Mouse (Mus musculus) embryonic facial prominence, embryonic 10.5 days (tissue): ENCODE measurements at regions not wholly inside any gene's neighbourhood (a gene's known extent, or its start where the extent isn't known, plus 50 kb on each side); places are given as distances from the start of the nearest gene placed in this dataset.
A peak's percentile ranks its signal among the peaks of the same experiment; 100 is the strongest.

Experiments
- DNase-seq: peaks from one replicate; pipeline ENCODE4 v3.0.0-alpha.2; 2017; ENCODE audit warnings: low spot score
- H3K27ac ChIP-seq: fragments of 300-500 bp; sonication (generic); replicated peaks from 2 replicates; pipeline ENCODE4 v1.5.1; 2016; ENCODE audit warnings: mild to moderate bottlenecking
- H3K27me3 ChIP-seq: fragments of 300-500 bp; sonication (generic); replicated peaks from 2 replicates; pipeline ENCODE4 v1.6.1; 2016; ENCODE audit warnings: low read depth, mild to moderate bottlenecking; ENCODE audit not compliant: poor library complexity, severe bottlenecking
- H3K36me3 ChIP-seq: fragments of 300-500 bp; sonication (generic); replicated peaks from 2 replicates; pipeline ENCODE4 v1.6.1; 2016; ENCODE audit warnings: mild to moderate bottlenecking, moderate library complexity
- H3K4me1 ChIP-seq: fragments of 300-500 bp; sonication (generic); 2 replicates; pipeline ENCODE4 v1.6.1; 2016
- H3K4me3 ChIP-seq: fragments of 300-500 bp; sonication (generic); 2 replicates; pipeline ENCODE4 v1.5.1; 2016; ENCODE audit warnings: mild to moderate bottlenecking, moderate library complexity
- H3K9me3 ChIP-seq: fragments of 300-500 bp; sonication (generic); 2 replicates; pipeline ENCODE4 v1.6.1; 2016; ENCODE audit warnings: mild to moderate bottlenecking
- WGBS: fragments of 180-500 bp; shearing (Covaris S2); methylation state at CpG from one replicate; pipeline ENCODE4 v1.1.7; 2016; 5-methylcytosine and 5-hydroxymethylcytosine counted together

- Histone ChIP-seq H3K27me3 (no peaks in the 10 kb centered on the region; the same call in 1 of the 2 replicates), H3K4me3 (no peak overlapping the region), H3K4me1 (no peaks in the 10 kb centered on the region; the same call in 1 of the 2 replicates), H3K9me3 (no peaks in the 10 kb centered on the region), H3K27ac (no peak overlapping the region), H3K36me3 (no peaks in the 10 kb centered on the region)
- DNase-seq: no peak
- WGBS: 93% methylated on average over 4 of the region's 4 CpGs
Measured at GRCm38 (mm10) chr7:115266141-115266540, 522.6 kb downstream of the Insc start.

- 46% methylated on average over 2 of the region's 2 CpGs for WGBS
- Histone ChIP-seq H3K27ac (no peak overlapping the region), H3K9me3 (no peaks in the 10 kb centered on the region), H3K4me3 (no peak overlapping the region), H3K27me3 (no peaks in the 10 kb centered on the region; the same call in 1 of the 2 replicates), H3K4me1 (peaks cover 9% of the 10 kb centered on the region; the same call in 1 of the 2 replicates), H3K36me3 (no peaks in the 10 kb centered on the region)
- no peak for DNase-seq
Measured at GRCm38 (mm10) chr7:115270803-115271202, 527.3 kb downstream of the Insc start.

DNA sequence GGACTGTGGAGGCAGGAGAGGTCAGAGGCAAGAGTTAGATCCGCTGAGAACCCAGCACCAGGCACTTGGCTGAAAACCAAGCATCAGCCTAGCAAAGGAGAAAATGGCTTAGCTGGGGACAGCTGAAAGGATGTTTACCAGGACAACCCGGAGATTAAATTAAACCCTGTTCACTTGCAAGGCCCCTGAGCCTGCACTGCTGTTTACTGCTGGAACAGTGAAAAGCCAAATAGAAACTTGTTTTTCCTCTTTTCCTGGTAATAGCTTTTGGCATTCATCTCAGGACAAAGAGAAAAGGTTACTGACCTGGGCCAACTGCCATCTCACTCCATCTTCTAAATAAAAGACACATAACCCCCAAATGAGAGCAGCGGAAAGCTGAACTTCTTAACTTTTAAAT lies 531.3 kb downstream of the Insc start:
- H3K4me3 ChIP-seq: no peak overlapping the region
- H3K4me1 ChIP-seq: peaks cover 9% of the 10 kb centered on the region; the same call in 1 of the 2 replicates
- H3K27ac ChIP-seq: no peak overlapping the region
- H3K9me3 ChIP-seq: no peaks in the 10 kb centered on the region
- 0 out of 2 replicates have a peak, but pooled peaks cover 3% of the 10 kb centered on the region for H3K27me3 ChIP-seq
- 53% methylated on average over 3 of the region's 3 CpGs for WGBS
- DNase-seq: no peak
- no peaks in the 10 kb centered on the region for H3K36me3 ChIP-seq

DNA sequence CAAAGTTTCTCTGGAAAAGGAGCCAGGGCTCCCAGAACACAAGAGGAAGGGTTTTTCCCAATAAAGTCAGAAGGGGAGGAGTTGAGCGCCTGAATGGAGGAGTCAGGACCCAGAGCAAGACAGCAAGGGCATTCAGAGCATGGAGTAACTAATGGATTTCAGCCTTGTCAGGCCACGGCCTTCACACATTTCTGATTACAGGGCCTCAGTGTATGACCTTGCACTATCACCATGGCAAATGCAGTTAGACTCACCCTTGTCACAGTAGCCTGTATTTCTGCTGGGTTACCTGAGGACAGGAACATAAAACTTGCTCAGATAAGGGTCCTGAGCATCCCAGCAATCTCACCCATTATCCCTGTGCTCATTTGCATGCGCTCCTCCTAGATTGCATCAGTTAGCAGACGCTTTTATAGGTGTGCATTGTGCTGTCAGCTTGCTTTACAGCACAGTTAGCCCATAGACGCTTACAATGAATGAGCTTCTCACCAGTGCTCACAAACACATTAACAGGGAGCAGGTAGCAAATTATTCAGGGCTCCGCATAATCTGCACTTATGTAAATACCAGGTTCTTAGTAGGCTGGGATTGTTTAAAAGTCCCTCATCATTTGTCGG lies 547.4 kb downstream of the Insc start:
- H3K4me1 ChIP-seq: peaks cover 23% of the 10 kb centered on the region
- no peaks in the 10 kb centered on the region for H3K27me3 ChIP-seq
- no peak overlapping the region for H3K27ac ChIP-seq
- no peak overlapping the region for H3K4me3 ChIP-seq
- no peaks in the 10 kb centered on the region for H3K9me3 ChIP-seq
- WGBS: 64% methylated on average over 7 of the region's 7 CpGs
- DNase-seq: no peak
- H3K36me3 ChIP-seq: no peaks in the 10 kb centered on the region

- H3K36me3 ChIP-seq: no peaks in the 10 kb centered on the region
- H3K27ac ChIP-seq: no peak overlapping the region
- no peak overlapping the region for H3K4me3 ChIP-seq
- 71% methylated on average over 10 of the region's 10 CpGs for WGBS
- no peak for DNase-seq
- no peaks in the 10 kb centered on the region for H3K27me3 ChIP-seq
- peaks cover 23% of the 10 kb centered on the region for H3K4me1 ChIP-seq
- H3K9me3 ChIP-seq: no peaks in the 10 kb centered on the region
Measured at GRCm38 (mm10) chr7:115294655-115295230, 551.2 kb downstream of the Insc start.

DNA sequence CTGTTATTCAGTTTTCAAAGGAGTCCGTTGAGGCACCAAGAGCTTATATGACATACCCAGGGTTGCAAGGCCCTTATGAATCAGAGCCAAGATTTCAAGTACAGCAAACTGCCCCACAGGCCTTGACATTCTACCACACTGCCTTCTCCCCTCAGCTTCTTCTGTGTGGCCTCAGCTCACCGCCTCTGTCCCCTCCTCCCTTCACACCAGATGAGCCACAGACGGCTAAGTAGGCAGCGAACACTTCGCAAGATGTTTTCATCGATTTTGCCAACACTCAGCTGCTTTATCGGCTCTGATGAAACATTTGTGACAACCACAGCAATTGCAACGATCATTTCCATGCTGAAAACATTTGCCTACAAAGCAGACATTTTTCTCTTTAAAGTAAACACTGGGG lies 556.7 kb downstream of the Insc start:
- WGBS: 89% methylated on average over 8 of the region's 8 CpGs
- DNase-seq: no peak
- H3K4me3 ChIP-seq: no peak overlapping the region
- H3K36me3 ChIP-seq: no peaks in the 10 kb centered on the region
- H3K27me3 ChIP-seq: no peaks in the 10 kb centered on the region
- no peak overlapping the region for H3K27ac ChIP-seq
- no peaks in the 10 kb centered on the region for H3K9me3 ChIP-seq
- peaks cover 6% of the 10 kb centered on the region; the same call in 1 of the 2 replicates for H3K4me1 ChIP-seq

- Histone ChIP-seq H3K27me3 (no peaks in the 10 kb centered on the region), H3K4me3 (no peak overlapping the region), H3K9me3 (no peaks in the 10 kb centered on the region), H3K27ac (no peak overlapping the region), H3K36me3 (no peaks in the 10 kb centered on the region), H3K4me1 (peaks cover 18% of the 10 kb centered on the region)
- 86% methylated on average over 4 of the region's 4 CpGs for WGBS
- DNase-seq: no peak
Measured at GRCm38 (mm10) chr7:115308377-115308776, 564.9 kb downstream of the Insc start.

DNA sequence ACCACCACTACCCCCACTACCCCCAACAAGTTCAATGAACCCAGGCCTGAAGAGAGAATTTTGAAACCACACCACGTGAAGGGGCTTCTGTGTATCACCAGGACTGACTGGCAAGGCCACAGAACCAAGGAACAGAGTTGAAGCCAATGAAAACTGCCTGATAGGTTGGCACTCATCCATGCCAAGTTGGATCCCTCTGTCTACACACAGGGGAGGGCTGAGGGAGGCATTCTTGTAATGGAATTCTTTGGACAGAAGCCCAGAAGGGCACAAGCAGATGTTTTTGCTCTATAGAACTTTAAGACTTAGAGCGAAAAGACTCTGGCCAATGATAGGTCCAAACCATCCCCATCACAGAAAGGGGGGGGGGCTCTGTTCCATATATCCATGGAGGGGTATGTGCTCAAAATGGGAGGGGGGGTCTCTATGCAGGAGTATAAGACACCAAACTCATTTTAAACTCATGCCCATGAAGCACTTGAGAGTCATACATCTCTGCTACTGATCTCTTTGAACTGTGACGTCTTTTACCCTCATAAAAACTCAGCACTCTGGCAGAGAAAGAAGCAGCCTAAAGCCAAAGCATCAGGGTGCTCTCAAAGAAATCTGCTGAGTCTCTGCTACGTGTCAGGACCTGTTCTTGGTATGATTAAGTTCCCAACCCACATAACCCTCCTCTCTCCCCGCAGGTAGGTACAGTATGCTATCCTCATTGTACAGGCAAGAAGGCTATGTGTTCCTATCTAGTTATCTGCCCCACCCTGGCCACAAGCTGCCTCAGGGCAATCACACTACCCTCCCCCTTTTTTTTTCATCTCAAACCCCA lies 567.1 kb downstream of the Insc start:
- 84% methylated on average over 5 of the region's 5 CpGs for WGBS
- Histone ChIP-seq H3K27me3 (no peaks in the 10 kb centered on the region), H3K36me3 (no peaks in the 10 kb centered on the region), H3K4me1 (peaks cover 18% of the 10 kb centered on the region), H3K4me3 (no peak overlapping the region), H3K9me3 (no peaks in the 10 kb centered on the region), H3K27ac (no peak overlapping the region)
- DNase-seq: no peak

- WGBS: 73% methylated on average over 4 of the region's 4 CpGs
- no peak for DNase-seq
- Histone ChIP-seq H3K4me3 (no peak overlapping the region), H3K4me1 (peaks cover 47% of the 10 kb centered on the region), H3K36me3 (no peaks in the 10 kb centered on the region), H3K27ac (no peak overlapping the region), H3K27me3 (no peaks in the 10 kb centered on the region), H3K9me3 (no peaks in the 10 kb centered on the region)
Measured at GRCm38 (mm10) chr7:115319504-115319903, 576.0 kb downstream of the Insc start.

- Histone ChIP-seq H3K4me3 (no peak overlapping the region), H3K4me1 (peaks cover 59% of the 10 kb centered on the region), H3K9me3 (no peaks in the 10 kb centered on the region), H3K36me3 (no peaks in the 10 kb centered on the region), H3K27me3 (no peaks in the 10 kb centered on the region), H3K27ac (peak overlapping the region; percentile 51; the same call in 1 of the 2 replicates)
- 73% methylated on average over 5 of the region's 5 CpGs for WGBS
- peak; percentile 26 for DNase-seq
Measured at GRCm38 (mm10) chr7:115322989-115323388, 579.5 kb downstream of the Insc start.

GRCm38 (mm10) chr7:115328300-115328699 lies 584.8 kb downstream of the Insc start:
- H3K36me3 ChIP-seq: no peaks in the 10 kb centered on the region
- no peaks in the 10 kb centered on the region for H3K27me3 ChIP-seq
- H3K9me3 ChIP-seq: no peaks in the 10 kb centered on the region
- 59% methylated on average over 3 of the region's 3 CpGs for WGBS
- H3K4me1 ChIP-seq: peaks cover 29% of the 10 kb centered on the region
- no peak overlapping the region for H3K27ac ChIP-seq
- no peak for DNase-seq
- no peak overlapping the region for H3K4me3 ChIP-seq

- Histone ChIP-seq H3K4me1 (peaks cover 16% of the 10 kb centered on the region), H3K27ac (no peak overlapping the region), H3K4me3 (no peak overlapping the region), H3K27me3 (no peaks in the 10 kb centered on the region), H3K36me3 (no peaks in the 10 kb centered on the region), H3K9me3 (no peaks in the 10 kb centered on the region)
- 81% methylated on average over 1 of the region's 1 CpGs for WGBS
- no peak for DNase-seq
Measured at GRCm38 (mm10) chr7:115331698-115332097, 588.2 kb downstream of the Insc start.
